Mouse (Mus musculus): ENCODE results near the gene Adamtsl5. TPM values are rescaled to one million over a fixed set of nuclear protein-coding genes. Genes with fewer than 3 reads are reported as not detected.

The Adamtsl5 gene
- total and polyA plus RNA-seq, 2 experiments from 2014 or later = 1.0 to 1.2 TPM

GRCm38 (mm10) chr10:80389185-80389708 is 41.0 kb upstream of the Adamtsl5 start:
- H3K9ac ChIP-seq (replicated peaks; ENCODE audit: low read length) = no peak overlapping the region
- peaks cover 28% of the 10 kb centered on the region; the same call in 1 of the 2 replicates for H3K36me3 ChIP-seq (ENCODE audit: insufficient read depth, low read length)
- no peaks in the 10 kb centered on the region for H3K9me3 ChIP-seq (ENCODE audit: low read length)
- no peak overlapping the region for H3K4me3 ChIP-seq (ENCODE audit: low read length)
- no peak for TF ChIP-seq CTCF (IDR thresholded peaks at IDR 0.05; ENCODE audit: low read depth)
- peaks cover 13% of the 10 kb centered on the region for H3K4me1 ChIP-seq (ENCODE audit: insufficient read depth, low read length)
- no peak for ATAC-seq
- no peak for DNase-seq (ENCODE audit: low spot score)
- 75% methylated on average over 4 of the region's 4 CpGs for WGBS
- no peak overlapping the region for H3K27ac ChIP-seq
- no peaks in the 10 kb centered on the region for H3K27me3 ChIP-seq (ENCODE audit: insufficient read depth, low read length)
- H3K4me2 ChIP-seq (ENCODE audit: low read depth, low read length) = no peak overlapping the region

GRCm38 (mm10) chr10:80388731-80389130 is 40.5 kb upstream of the Adamtsl5 start:
- H3K4me2 ChIP-seq (ENCODE audit: low read depth, low read length) = no peak overlapping the region
- TF ChIP-seq CTCF (IDR thresholded peaks at IDR 0.05; ENCODE audit: low read depth) = no peak
- peaks cover 23% of the 10 kb centered on the region; the same call in 1 of the 2 replicates for H3K36me3 ChIP-seq (ENCODE audit: insufficient read depth, low read length)
- DNase-seq (ENCODE audit: low spot score) = no peak
- H3K9me3 ChIP-seq (ENCODE audit: low read length) = no peaks in the 10 kb centered on the region
- H3K4me3 ChIP-seq (ENCODE audit: low read length) = no peak overlapping the region
- peaks cover 18% of the 10 kb centered on the region for H3K4me1 ChIP-seq (ENCODE audit: insufficient read depth, low read length)
- no peak for ATAC-seq
- H3K27ac ChIP-seq = no peak overlapping the region
- H3K27me3 ChIP-seq (ENCODE audit: insufficient read depth, low read length) = no peaks in the 10 kb centered on the region
- no peak overlapping the region for H3K9ac ChIP-seq (replicated peaks; ENCODE audit: low read length)
- 38% methylated on average over 2 of the region's 2 CpGs for WGBS

DNA sequence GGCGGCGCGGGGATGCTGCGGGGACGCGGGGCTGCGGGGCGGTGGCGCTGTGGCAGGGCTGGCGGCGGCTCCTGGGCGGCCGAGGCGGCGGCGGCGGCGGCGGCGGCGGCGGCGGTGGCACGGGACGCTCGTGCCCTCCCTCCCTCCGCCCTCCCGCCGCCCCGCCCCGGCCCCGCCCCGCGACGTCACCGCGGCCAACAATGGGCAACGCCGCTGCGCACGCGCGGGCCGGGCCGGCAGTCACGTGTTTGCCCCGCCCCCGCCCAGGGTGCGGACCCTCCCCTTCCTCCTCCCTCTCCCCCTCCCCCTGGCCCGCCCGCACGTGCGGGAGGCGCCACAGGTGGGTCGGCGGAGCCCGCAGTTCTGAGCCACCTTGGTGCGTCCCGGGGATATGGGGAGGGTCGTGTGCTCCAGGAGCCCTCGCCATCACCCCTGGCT is 39.3 kb upstream of the Adamtsl5 start, which contains the start of gene Mex3d:
Mex3d (minus strand) TSS at position 138 of the 438 bp plus-strand sequence.
- no peaks in the 10 kb centered on the region for H3K27me3 ChIP-seq (ENCODE audit: insufficient read depth, low read length)
- ATAC-seq = peak; percentile 61
- peaks cover 26% of the 10 kb centered on the region for H3K4me1 ChIP-seq (ENCODE audit: insufficient read depth, low read length)
- H3K27ac ChIP-seq = peak within 1 kb of the TSS; percentile 98
- peak; percentile 95 for DNase-seq (ENCODE audit: low spot score)
- peak within 1 kb of the TSS; percentile 98 for H3K9ac ChIP-seq (replicated peaks; ENCODE audit: low read length)
- H3K36me3 ChIP-seq (ENCODE audit: insufficient read depth, low read length) = peaks cover 19% of the 10 kb centered on the region; the same call in 1 of the 2 replicates
- peak within 1 kb of the TSS; percentile 99 for H3K4me2 ChIP-seq (ENCODE audit: low read depth, low read length)
- WGBS = 3% methylated on average over 14 of the region's 61 CpGs
- H3K4me3 ChIP-seq (ENCODE audit: low read length) = peak within 1 kb of the TSS; percentile 95
- no peak for TF ChIP-seq CTCF (IDR thresholded peaks at IDR 0.05; ENCODE audit: low read depth)
- no peaks in the 10 kb centered on the region for H3K9me3 ChIP-seq (ENCODE audit: low read length)

- 5% methylated on average over 76 of the region's 94 CpGs for WGBS
- H3K9me3 ChIP-seq (ENCODE audit: low read length) = no peaks in the 10 kb centered on the region
- peaks cover 26% of the 10 kb centered on the region for H3K4me1 ChIP-seq (ENCODE audit: insufficient read depth, low read length)
- peak overlapping the region; percentile 98 for H3K9ac ChIP-seq (replicated peaks; ENCODE audit: low read length)
- peak overlapping the region; percentile 95 for H3K4me3 ChIP-seq (ENCODE audit: low read length)
- peak overlapping the region; percentile 99 for H3K4me2 ChIP-seq (ENCODE audit: low read depth, low read length)
- H3K36me3 ChIP-seq (ENCODE audit: insufficient read depth, low read length) = peaks cover 17% of the 10 kb centered on the region
- ATAC-seq (no peak), DNase-seq (ENCODE audit: low spot score) (peak; percentile 46)
- H3K27me3 ChIP-seq (ENCODE audit: insufficient read depth, low read length) = no peaks in the 10 kb centered on the region
- no peak for TF ChIP-seq CTCF (IDR thresholded peaks at IDR 0.05; ENCODE audit: low read depth)
- peak overlapping the region; percentile 98 for H3K27ac ChIP-seq
These were observed 38.7 kb upstream of the Adamtsl5 start for GRCm38 (mm10) chr10:80386735-80387471.

GRCm38 (mm10) chr10:80385811-80386734 is 37.9 kb upstream of the Adamtsl5 start:
- Histone ChIP-seq H3K36me3 (ENCODE audit: insufficient read depth, low read length) (peaks cover 20% of the 10 kb centered on the region), H3K27ac (peak overlapping the region; percentile 98), H3K4me3 (ENCODE audit: low read length) (peak overlapping the region; percentile 95), H3K27me3 (ENCODE audit: insufficient read depth, low read length) (no peaks in the 10 kb centered on the region), H3K9me3 (ENCODE audit: low read length) (no peaks in the 10 kb centered on the region), H3K9ac (replicated peaks; ENCODE audit: low read length) (peak overlapping the region; percentile 98), H3K4me2 (ENCODE audit: low read depth, low read length) (peak overlapping the region; percentile 99), H3K4me1 (ENCODE audit: insufficient read depth, low read length) (peaks cover 26% of the 10 kb centered on the region)
- under 1% methylated on average over 34 of the region's 34 CpGs for WGBS
- DNase-seq (ENCODE audit: low spot score) (peak; percentile 90), ATAC-seq (peak; percentile 74)
- no peak for TF ChIP-seq CTCF (IDR thresholded peaks at IDR 0.05; ENCODE audit: low read depth)

GRCm38 (mm10) chr10:80385310-80385709 is 37.1 kb upstream of the Adamtsl5 start:
- no peak for TF ChIP-seq CTCF (IDR thresholded peaks at IDR 0.05; ENCODE audit: low read depth)
- Histone ChIP-seq H3K9ac (replicated peaks; ENCODE audit: low read length) (peak overlapping the region; percentile 98), H3K4me2 (ENCODE audit: low read depth, low read length) (peak overlapping the region; percentile 99), H3K27ac (peak overlapping the region; percentile 98), H3K4me1 (ENCODE audit: insufficient read depth, low read length) (peaks cover 26% of the 10 kb centered on the region), H3K4me3 (ENCODE audit: low read length) (peak overlapping the region; percentile 95), H3K36me3 (ENCODE audit: insufficient read depth, low read length) (peaks cover 26% of the 10 kb centered on the region), H3K27me3 (ENCODE audit: insufficient read depth, low read length) (no peaks in the 10 kb centered on the region), H3K9me3 (ENCODE audit: low read length) (no peaks in the 10 kb centered on the region)
- ATAC-seq = no peak
- 2% methylated on average over 7 of the region's 7 CpGs for WGBS
- peak; percentile 60 for DNase-seq (ENCODE audit: low spot score)
